Mouse (Mus musculus) MEL (cell line): Measurements from ENCODE around the gene Ceacam15. TPM values are rescaled to one million over a fixed set of nuclear protein-coding genes. Genes with fewer than 3 reads are reported as not detected.
A peak's percentile ranks its signal among the peaks of the same experiment; 100 is the strongest.
"Not testable (repeated sequence)": the region's sequence is repeated elsewhere in the genome, so short reads cannot be mapped to it uniquely, and the experiment has no call there.

Source experiments
- DNase-seq: peaks from one replicate; pipeline ENCODE4 v3.0.0; 2011; ENCODE audit warnings: low read depth, low spot score
- H3K27ac ChIP-seq: 2 replicates; pipeline ENCODE4 v1.5.1; 2012; ENCODE audit warnings: low read depth, mild to moderate bottlenecking, control low read depth, low read length, moderate library complexity; ENCODE audit not compliant: control insufficient read depth
- H3K27me3 ChIP-seq, 2 experiments: fragments of 150-350 bp in 1 of 2; sonication (generic) in 1 of 2; 2 replicates each; pipeline ENCODE4 v1.6.1; 2012; ENCODE audit warnings: low read length in 2 of 2, mild to moderate bottlenecking in 2 of 2, improper control_type of control experiment in 1 of 2, moderate library complexity in 1 of 2; ENCODE audit not compliant: insufficient read depth in 2 of 2, control insufficient read depth in 1 of 2
- H3K36me3 ChIP-seq, 2 experiments: 2 replicates each; pipeline ENCODE4 v1.6.1; 2012 to 2014; ENCODE audit warnings: low read length in 2 of 2, improper control_type of control experiment in 1 of 2, inconsistent platforms in 1 of 2, mild to moderate bottlenecking in 1 of 2; ENCODE audit not compliant: insufficient read depth in 2 of 2, control insufficient read depth in 1 of 2
- H3K4me1 ChIP-seq, 2 experiments: fragments of 150-350 bp in 1 of 2; sonication (generic) in 1 of 2; 2 replicates each; pipeline ENCODE4 v1.6.1; 2012; ENCODE audit warnings: low read length in 2 of 2, improper control_type of control experiment in 1 of 2, mild to moderate bottlenecking in 1 of 2; ENCODE audit not compliant: insufficient read depth in 2 of 2, control insufficient read depth in 1 of 2
- H3K4me3 ChIP-seq, 2 experiments: fragments of 150-350 bp in 1 of 2; sonication (generic) in 1 of 2; 2 replicates each; pipeline ENCODE4 v1.5.1; 2012; ENCODE audit warnings: low read depth in 2 of 2, low read length in 2 of 2, mild to moderate bottlenecking in 2 of 2, moderate library complexity in 2 of 2, control low read depth in 1 of 2, improper control_type of control experiment in 1 of 2; ENCODE audit not compliant: control insufficient read depth in 1 of 2, insufficient read depth in 1 of 2
- H3K79me2 ChIP-seq: 2 replicates; pipeline ENCODE4 v1.6.1; 2012; ENCODE audit warnings: mild to moderate bottlenecking, low read length, moderate library complexity; ENCODE audit not compliant: control insufficient read depth, poor library complexity, insufficient read depth
- H3K9ac ChIP-seq: 2 replicates; pipeline ENCODE4 v1.6.1; 2012; ENCODE audit warnings: low read depth, mild to moderate bottlenecking, control low read depth, low read length, moderate library complexity; ENCODE audit not compliant: control insufficient read depth, poor library complexity, severe bottlenecking
- H3K9me3 ChIP-seq: fragments of 150-350 bp; sonication (generic); replicated peaks from 2 replicates; pipeline ENCODE4 v1.6.1; 2012; ENCODE audit warnings: mild to moderate bottlenecking, low read length, improper control_type of control experiment, moderate library complexity; ENCODE audit not compliant: insufficient read depth
- ETS1 ChIP-seq: IDR thresholded peaks from 2 replicates; pipeline ENCODE4 v1.6.1; 2012; ENCODE audit warnings: low read depth, mild to moderate bottlenecking, inconsistent platforms, low read length, improper control_type of control experiment, moderate library complexity
- GABPA ChIP-seq: IDR thresholded peaks from 2 replicates; pipeline ENCODE4 v1.6.1; 2012; ENCODE audit warnings: low read depth, mild to moderate bottlenecking, inconsistent platforms, low read length, improper control_type of control experiment, moderate library complexity
- JUND ChIP-seq: IDR thresholded peaks from 2 replicates; pipeline ENCODE4 v1.6.1; 2011; ENCODE audit warnings: low read depth, mild to moderate bottlenecking, improper control_type of control experiment, low read length
- MAX ChIP-seq: IDR thresholded peaks from 2 replicates; pipeline ENCODE4 v1.6.1; 2011; ENCODE audit warnings: low read length, improper control_type of control experiment
- NELFE ChIP-seq: IDR thresholded peaks from 2 replicates; pipeline ENCODE4 v1.6.1; 2011; ENCODE audit warnings: low read depth, low read length, improper control_type of control experiment
- NRF1 ChIP-seq: IDR thresholded peaks from 2 replicates; pipeline ENCODE4 v1.6.1; 2014; ENCODE audit warnings: low read depth, mild to moderate bottlenecking, inconsistent platforms, low read length, improper control_type of control experiment, moderate library complexity; ENCODE audit not compliant: poor library complexity, insufficient read depth, severe bottlenecking
- SMC3 ChIP-seq: IDR thresholded peaks from 2 replicates; pipeline ENCODE4 v1.6.1; 2011; ENCODE audit warnings: low read depth, low read length, improper control_type of control experiment
- TBP ChIP-seq: IDR thresholded peaks from 2 replicates; pipeline ENCODE4 v1.8.0; 2011; ENCODE audit warnings: low read depth, low read length, improper control_type of control experiment
- TCF12 ChIP-seq: IDR thresholded peaks from 2 replicates; pipeline ENCODE4 v1.6.1; 2014; ENCODE audit warnings: low read depth, mild to moderate bottlenecking, inconsistent platforms, low read length, improper control_type of control experiment, moderate library complexity
- USF2 ChIP-seq, 2 experiments: IDR thresholded peaks; 2 replicates each; pipeline ENCODE4 v1.6.1; 2011 to 2012; ENCODE audit warnings: improper control_type of control experiment in 2 of 2, low read length in 2 of 2, borderline replicate concordance in 1 of 2, inconsistent platforms in 1 of 2, low read depth in 1 of 2, mild to moderate bottlenecking in 1 of 2; ENCODE audit not compliant: insufficient read depth in 1 of 2
- polyA plus RNA-seq, 2 experiments: library from polyadenylated mRNA; stranded (reverse) in 1 of 2; unstranded in 1 of 2; fragments of >175 nt in 1 of 2; fragments of >200 nt in 1 of 2; gene quantifications; 2 replicates each; pipeline versions ENCODE4 v1.2.1 to v1.2.4; 2012; ENCODE audit warnings: low replicate concordance in 2 of 2, low read depth in 1 of 2; ENCODE audit not compliant: insufficient read length in 2 of 2, insufficient read depth in 1 of 2, missing spikeins in 1 of 2
- total RNA-seq: library from RNA; depleted of rRNA; stranded (reverse); fragments of 300-350 nt; gene quantifications from 2 replicates; pipeline ENCODE4 v1.2.3, GENCODE M21; 2012

Gene Ceacam15
- total and polyA plus RNA-seq, 3 experiments, result not detected

DNA sequence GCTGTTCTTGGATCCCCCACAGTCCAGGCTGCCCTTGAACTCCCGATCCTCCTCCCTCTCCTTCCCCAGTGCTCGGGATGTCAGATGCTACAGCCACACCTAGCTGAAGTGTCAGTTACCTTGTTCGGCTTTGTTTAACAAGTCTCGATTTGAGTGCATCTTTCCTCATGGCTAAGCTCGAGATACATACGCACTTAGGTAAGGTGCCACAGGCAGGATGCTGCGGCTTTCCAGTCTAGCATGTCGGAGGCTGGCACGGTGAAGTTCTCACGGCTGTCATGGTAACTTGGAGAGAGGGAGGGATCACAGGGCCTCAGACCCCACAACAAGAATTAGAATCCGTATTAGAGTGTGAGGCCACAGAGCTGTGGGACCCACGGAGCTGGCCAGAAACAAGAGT is 31.2 kb downstream of the Ceacam15 start:
- DNase-seq, result no peak
- Histone ChIP-seq H3K9ac (no peak overlapping the region), H3K27me3 (no peaks in the 10 kb centered on the region; a peak in 1 of 4 replicates), H3K9me3 (no peaks in the 10 kb centered on the region)
- TF ChIP-seq USF2 (IDR thresholded peaks at IDR 0.05; ENCODE audit: borderline replicate concordance in 1 of 2, insufficient read depth in 1 of 2, low read depth in 1 of 2, low read length in 2 of 2) (no peak), NRF1 (no peak), NELFE (no peak), TCF12 (no peak), MAX (no peak), SMC3 (no peak), TBP (no peak), JUND (no peak)
- TF ChIP-seq, all 39 proteins: peak for 0
- no peak overlapping the region for H3K27ac ChIP-seq
- no peak overlapping the region for H3K4me3 ChIP-seq
- no peaks in the 10 kb centered on the region for H3K79me2 ChIP-seq
- no peaks in the 10 kb centered on the region for H3K36me3 ChIP-seq
- H3K4me1 ChIP-seq, result no peaks in the 10 kb centered on the region

GRCm38 (mm10) chr7:16643106-16643505 is 32.4 kb downstream of the Ceacam15 start:
- H3K4me3 ChIP-seq, H3K79me2 ChIP-seq, H3K9me3 ChIP-seq, H3K27me3 ChIP-seq, H3K36me3 ChIP-seq, DNase-seq, H3K4me1 ChIP-seq, H3K9ac ChIP-seq, H3K27ac ChIP-seq: not testable (repeated sequence)

- DNase-seq, result peak; percentile 39
- no peak overlapping the region for H3K9ac ChIP-seq
- no peak overlapping the region for H3K27ac ChIP-seq
- H3K4me3 ChIP-seq, result no peak overlapping the region
- peaks cover 0 to 4% of the 10 kb centered on the region in 2 experiments; a peak in 2 of 4 replicates for H3K4me1 ChIP-seq
- no peaks in the 10 kb centered on the region for H3K36me3 ChIP-seq
- no peaks in the 10 kb centered on the region for H3K9me3 ChIP-seq
- no peaks in the 10 kb centered on the region for H3K79me2 ChIP-seq
- H3K27me3 ChIP-seq, result no peaks in the 10 kb centered on the region
- 0 out of 2 replicates have a peak, but pooled peaks have one; percentile 29 for TF ChIP-seq ETS1
- TF ChIP-seq GABPA, result no peak
Measured at GRCm38 (mm10) chr7:16639028-16639427, 36.5 kb downstream of the Ceacam15 start.
